18 mouse cellular contexts compared by ENCODE assay signal in the genomic region with DNA sequence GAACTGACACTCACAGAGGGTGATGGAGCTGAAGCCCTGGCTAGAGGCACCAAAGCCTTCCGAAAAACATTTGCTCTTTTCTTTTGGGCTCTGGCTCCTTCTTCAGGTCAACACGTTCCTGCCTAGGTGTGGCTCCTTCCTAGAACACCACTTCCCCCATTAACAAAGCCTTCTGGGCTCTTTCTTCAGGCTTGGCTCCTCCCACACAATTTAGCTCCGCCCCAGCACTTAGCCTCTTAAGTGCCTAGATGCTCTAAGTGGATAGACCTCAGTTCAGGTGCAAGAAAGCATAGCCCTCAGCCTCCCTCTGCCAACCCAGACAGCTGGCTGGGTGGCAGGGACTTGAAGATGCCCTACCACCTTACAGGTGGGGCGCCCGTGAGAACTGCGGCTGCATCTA. TPM values are rescaled to one million over a fixed set of nuclear protein-coding genes. Genes with fewer than 3 reads are reported as not detected.
"Had no signal": no experiment of that assay in that cellular context is flagged by ENCODE, and none has a peak within 500 bp of the region (broad histone marks: within the 10 kb centered on the region; RNA-seq: fewer than 3 reads in every experiment).

No protein-coding gene starts in this region.

- DNase-seq: kidney, adult 2 months; kidney, postnatal 14 days; thymus, adult 2 months; thymus, postnatal 25 days had no signal

- H3K9ac ChIP-seq: kidney, embryonic 15.5 days; limb, embryonic 15.5 days; liver, embryonic 12.5 days; neural tube, embryonic 15.5 days had no signal

- H3K9me3 ChIP-seq: kidney, embryonic 15.5 days; limb, embryonic 15.5 days; neural tube, embryonic 15.5 days had no signal

- H3K4me3 ChIP-seq: kidney, embryonic 15.5 days; limb, embryonic 15.5 days; liver, embryonic 12.5 days; midbrain, embryonic 10.5 days; myocyte; neural tube, embryonic 15.5 days had no signal

- H3K27ac ChIP-seq: kidney, embryonic 15.5 days; limb, embryonic 15.5 days; liver, embryonic 12.5 days; midbrain, embryonic 10.5 days; neural tube, embryonic 15.5 days had no signal

RNA-seq across cellular contexts. Expression of gene Ccer2, which starts 20.3 kb away (rescaled TPM):
- total RNA-seq: megakaryocyte, adult 5-6 weeks had no signal
- polyA plus RNA-seq: intestine, embryonic 16.5 days; kidney, adult 2 months; kidney, embryonic 15.5 days; large intestine, adult 2 months; limb, embryonic 11.5 days; liver, embryonic 12.5 days; liver, embryonic 16.5 days; lung, embryonic 16.5 days; midbrain, embryonic 10.5 days; myocyte; stomach, embryonic 14.5 days; urinary bladder, adult 2 months had no signal
